Mouse (Mus musculus): Measurements from ENCODE around the gene Irf9. TPM values are rescaled to one million over a fixed set of nuclear protein-coding genes. Genes with fewer than 3 reads are reported as not detected.
A peak's percentile ranks its signal among the peaks of the same experiment; 100 is the strongest.

Irf9 gene
- polyA plus RNA-seq, 1 experiment from 2014 or later = 10.7 TPM

DNA sequence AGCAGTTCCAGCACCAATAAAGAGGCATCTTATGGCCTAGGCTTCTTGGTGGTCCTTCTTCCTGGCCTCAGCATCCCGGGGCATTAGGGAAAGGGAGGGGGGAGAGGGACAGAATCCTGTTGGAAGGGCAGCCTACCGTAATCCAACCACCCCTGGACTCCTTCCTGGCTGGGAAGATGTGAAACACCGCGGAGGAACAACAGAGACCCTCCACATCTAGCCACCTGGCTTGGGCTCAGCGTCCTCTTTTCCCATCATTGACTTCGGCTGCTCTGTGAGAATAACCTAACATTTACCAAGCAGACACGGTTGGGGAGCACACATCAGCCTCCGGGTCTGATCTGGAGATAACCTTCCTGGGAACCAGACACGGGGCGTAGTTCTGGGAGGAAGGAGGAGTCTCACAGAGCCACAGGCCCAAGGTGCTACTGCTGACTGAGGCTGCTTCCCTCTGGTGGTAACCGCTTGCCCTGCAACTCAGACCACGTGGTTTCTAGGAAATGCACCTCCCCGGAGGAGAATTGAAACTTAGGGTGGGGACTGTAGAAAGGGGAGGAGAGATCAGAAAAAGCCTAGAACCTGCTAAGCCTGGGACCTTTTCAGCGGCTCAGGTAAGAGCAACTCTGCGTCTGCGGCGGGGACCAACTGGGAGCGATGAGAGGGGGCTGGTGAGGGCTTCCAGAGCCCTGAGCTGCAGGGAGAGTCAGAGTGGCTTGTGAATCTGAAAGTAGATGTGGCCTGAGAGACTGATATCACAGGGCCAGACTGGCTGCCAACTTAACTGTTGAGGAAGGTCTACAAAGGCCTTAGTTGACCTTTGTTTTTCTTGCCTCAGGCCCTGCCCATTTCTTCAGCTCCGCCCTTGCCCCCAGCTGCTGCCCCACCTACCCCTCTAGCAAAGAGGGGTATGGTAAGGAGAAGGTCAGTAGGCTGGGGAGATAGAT is 534 bp downstream of the Irf9 start:
- peak overlapping the region; percentile 56 for H3K4me2 ChIP-seq (ENCODE audit: low read depth, low read length)
- WGBS = 14% methylated on average over 19 of the region's 19 CpGs
- H3K27ac ChIP-seq (ENCODE audit: low read length) = peak overlapping the region; percentile 89
- H3K9ac ChIP-seq (ENCODE audit: low read length) = peak overlapping the region; percentile 72
- peaks cover 13% of the 10 kb centered on the region; the same call in 1 of the 2 replicates for H3K4me1 ChIP-seq (ENCODE audit: control insufficient read depth, insufficient read depth, low read length)
- H3K9me3 ChIP-seq (replicated peaks; ENCODE audit: control insufficient read depth, low read length) = no peaks in the 10 kb centered on the region
- H3K36me3 ChIP-seq (ENCODE audit: control insufficient read depth, insufficient read depth, low read length) = peaks cover 11% of the 10 kb centered on the region; the same call in 1 of the 2 replicates
- no peaks in the 10 kb centered on the region for H3K27me3 ChIP-seq (ENCODE audit: control insufficient read depth, insufficient read depth, low read length)
- H3K4me3 ChIP-seq (replicated peaks; ENCODE audit: low read length) = peak overlapping the region; percentile 47
- peak; percentile 96 for ATAC-seq (ENCODE audit: insufficient read depth, low FRiP score)

DNA sequence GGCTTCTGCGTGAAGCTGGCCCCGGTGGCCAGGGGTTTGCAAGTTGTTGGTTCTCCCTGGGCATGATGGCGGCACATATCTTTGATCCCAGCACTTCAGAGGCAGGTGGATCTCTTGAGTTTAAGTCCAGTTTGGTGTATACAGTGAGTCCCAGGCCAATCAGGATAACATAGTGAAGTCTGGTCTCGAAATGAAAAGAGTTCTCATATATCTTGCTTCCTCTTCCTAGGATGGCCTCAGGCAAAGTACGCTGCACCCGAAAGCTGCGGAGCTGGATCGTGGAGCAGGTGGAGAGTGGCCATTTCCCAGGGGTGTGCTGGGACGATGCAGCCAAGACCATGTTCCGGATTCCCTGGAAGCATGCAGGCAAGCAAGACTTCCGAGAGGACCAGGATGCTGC is 1.5 kb downstream of the Irf9 start:
- H3K27me3 ChIP-seq (ENCODE audit: control insufficient read depth, insufficient read depth, low read length) = no peaks in the 10 kb centered on the region
- peak overlapping the region; percentile 89 for H3K27ac ChIP-seq (ENCODE audit: low read length)
- ATAC-seq (ENCODE audit: insufficient read depth, low FRiP score) = no peak
- WGBS = 92% methylated on average over 11 of the region's 11 CpGs
- H3K9ac ChIP-seq (ENCODE audit: low read length) = peak overlapping the region; percentile 36; the same call in 1 of the 2 replicates
- no peaks in the 10 kb centered on the region for H3K9me3 ChIP-seq (replicated peaks; ENCODE audit: control insufficient read depth, low read length)
- peak overlapping the region; percentile 47 for H3K4me3 ChIP-seq (replicated peaks; ENCODE audit: low read length)
- peak overlapping the region; percentile 56 for H3K4me2 ChIP-seq (ENCODE audit: low read depth, low read length)
- peaks cover 13% of the 10 kb centered on the region; the same call in 1 of the 2 replicates for H3K4me1 ChIP-seq (ENCODE audit: control insufficient read depth, insufficient read depth, low read length)
- peaks cover 14% of the 10 kb centered on the region; the same call in 1 of the 2 replicates for H3K36me3 ChIP-seq (ENCODE audit: control insufficient read depth, insufficient read depth, low read length)

GRCm38 (mm10) chr14:55605743-55606459 is 2.5 kb downstream of the Irf9 start:
- Histone ChIP-seq H3K4me3 (replicated peaks; ENCODE audit: low read length) (no peak overlapping the region), H3K4me2 (ENCODE audit: low read depth, low read length) (no peak overlapping the region), H3K4me1 (ENCODE audit: control insufficient read depth, insufficient read depth, low read length) (peaks cover 13% of the 10 kb centered on the region; the same call in 1 of the 2 replicates), H3K36me3 (ENCODE audit: control insufficient read depth, insufficient read depth, low read length) (peaks cover 14% of the 10 kb centered on the region; the same call in 1 of the 2 replicates), H3K9ac (ENCODE audit: low read length) (no peak overlapping the region), H3K27me3 (ENCODE audit: control insufficient read depth, insufficient read depth, low read length) (no peaks in the 10 kb centered on the region), H3K27ac (ENCODE audit: low read length) (no peak overlapping the region), H3K9me3 (replicated peaks; ENCODE audit: control insufficient read depth, low read length) (no peaks in the 10 kb centered on the region)
- no peak for ATAC-seq (ENCODE audit: insufficient read depth, low FRiP score)
- WGBS = 90% methylated on average over 16 of the region's 16 CpGs

DNA sequence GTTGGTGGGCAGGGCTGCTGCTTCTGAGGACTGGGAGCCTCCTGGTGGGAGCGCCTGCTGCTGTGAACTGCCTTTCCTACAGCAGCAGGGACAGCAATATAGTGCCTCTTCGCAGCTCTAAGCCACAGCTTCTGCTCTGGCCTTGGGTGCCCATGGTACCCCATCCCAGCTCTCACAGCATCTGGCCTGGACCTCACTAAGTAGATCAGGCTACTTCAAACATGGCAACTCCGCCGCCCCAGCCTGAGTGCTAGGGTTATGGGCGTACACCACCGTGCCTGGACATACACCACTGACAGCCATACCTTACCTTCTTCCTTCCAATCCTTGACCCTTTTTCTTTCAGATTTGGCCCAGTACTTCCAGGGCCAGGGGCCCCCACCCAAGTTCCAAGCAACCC is 5.0 kb downstream of the Irf9 start:
- Histone ChIP-seq H3K9ac (ENCODE audit: low read length) (no peak overlapping the region), H3K4me1 (ENCODE audit: control insufficient read depth, insufficient read depth, low read length) (peaks cover 12% of the 10 kb centered on the region; the same call in 1 of the 2 replicates), H3K9me3 (replicated peaks; ENCODE audit: control insufficient read depth, low read length) (no peaks in the 10 kb centered on the region), H3K27me3 (ENCODE audit: control insufficient read depth, insufficient read depth, low read length) (no peaks in the 10 kb centered on the region), H3K36me3 (ENCODE audit: control insufficient read depth, insufficient read depth, low read length) (peaks cover 14% of the 10 kb centered on the region; the same call in 1 of the 2 replicates), H3K4me3 (replicated peaks; ENCODE audit: low read length) (no peak overlapping the region), H3K27ac (ENCODE audit: low read length) (no peak overlapping the region), H3K4me2 (ENCODE audit: low read depth, low read length) (no peak overlapping the region)
- WGBS = 96% methylated on average over 6 of the region's 6 CpGs
- no peak for ATAC-seq (ENCODE audit: insufficient read depth, low FRiP score)

GRCm38 (mm10) chr14:55613346-55613745 is 10.0 kb downstream of the Irf9 start:
- WGBS = 57% methylated on average over 6 of the region's 6 CpGs
- H3K27me3 ChIP-seq (ENCODE audit: control insufficient read depth, insufficient read depth, low read length) = no peaks in the 10 kb centered on the region
- H3K27ac ChIP-seq (ENCODE audit: low read length) = no peak overlapping the region
- H3K9me3 ChIP-seq (replicated peaks; ENCODE audit: control insufficient read depth, low read length) = no peaks in the 10 kb centered on the region
- no peak overlapping the region for H3K4me2 ChIP-seq (ENCODE audit: low read depth, low read length)
- H3K4me1 ChIP-seq (ENCODE audit: control insufficient read depth, insufficient read depth, low read length) = peaks cover 2% of the 10 kb centered on the region; the same call in 1 of the 2 replicates
- no peak overlapping the region for H3K4me3 ChIP-seq (replicated peaks; ENCODE audit: low read length)
- no peak for ATAC-seq (ENCODE audit: insufficient read depth, low FRiP score)
- peaks cover 9% of the 10 kb centered on the region; the same call in 1 of the 2 replicates for H3K36me3 ChIP-seq (ENCODE audit: control insufficient read depth, insufficient read depth, low read length)
- H3K9ac ChIP-seq (ENCODE audit: low read length) = no peak overlapping the region

DNA sequence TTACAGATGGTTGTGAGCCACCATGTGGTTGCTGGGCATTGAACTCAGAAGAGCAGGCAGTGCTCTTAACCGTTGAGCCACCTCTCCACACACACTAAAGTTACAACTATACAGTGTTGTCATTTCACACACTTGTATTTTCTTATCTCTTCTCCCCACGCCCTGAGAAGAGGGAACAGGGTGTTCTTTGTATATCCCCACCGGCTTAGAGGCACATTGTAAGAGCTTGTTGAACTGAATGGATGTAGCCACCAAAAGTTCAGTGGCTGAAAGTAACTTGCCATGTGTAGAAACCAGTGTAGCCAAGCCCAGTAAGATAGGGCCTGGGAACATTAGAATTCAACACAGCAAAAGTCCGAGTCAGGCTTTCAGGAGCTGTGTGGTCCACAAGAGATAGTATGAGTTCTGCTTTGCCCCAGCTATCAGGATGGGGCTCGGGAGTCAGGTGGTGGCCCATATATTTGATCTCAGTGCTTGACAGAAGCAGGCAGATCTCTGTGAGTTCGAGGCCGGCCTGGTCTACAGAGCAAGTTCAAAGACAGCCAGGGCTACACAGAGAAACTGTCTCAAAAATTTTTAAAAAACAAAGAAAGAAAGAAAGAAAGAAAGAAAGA is 11.3 kb downstream of the Irf9 start:
- Histone ChIP-seq H3K4me3 (replicated peaks; ENCODE audit: low read length) (no peak overlapping the region), H3K4me2 (ENCODE audit: low read depth, low read length) (no peak overlapping the region), H3K4me1 (ENCODE audit: control insufficient read depth, insufficient read depth, low read length) (peaks cover 8% of the 10 kb centered on the region), H3K36me3 (ENCODE audit: control insufficient read depth, insufficient read depth, low read length) (peaks cover 2% of the 10 kb centered on the region; the same call in 1 of the 2 replicates), H3K27me3 (ENCODE audit: control insufficient read depth, insufficient read depth, low read length) (no peaks in the 10 kb centered on the region), H3K27ac (ENCODE audit: low read length) (no peak overlapping the region), H3K9me3 (replicated peaks; ENCODE audit: control insufficient read depth, low read length) (no peaks in the 10 kb centered on the region), H3K9ac (ENCODE audit: low read length) (no peak overlapping the region)
- 76% methylated on average over 7 of the region's 7 CpGs for WGBS
- no peak for ATAC-seq (ENCODE audit: insufficient read depth, low FRiP score)

DNA sequence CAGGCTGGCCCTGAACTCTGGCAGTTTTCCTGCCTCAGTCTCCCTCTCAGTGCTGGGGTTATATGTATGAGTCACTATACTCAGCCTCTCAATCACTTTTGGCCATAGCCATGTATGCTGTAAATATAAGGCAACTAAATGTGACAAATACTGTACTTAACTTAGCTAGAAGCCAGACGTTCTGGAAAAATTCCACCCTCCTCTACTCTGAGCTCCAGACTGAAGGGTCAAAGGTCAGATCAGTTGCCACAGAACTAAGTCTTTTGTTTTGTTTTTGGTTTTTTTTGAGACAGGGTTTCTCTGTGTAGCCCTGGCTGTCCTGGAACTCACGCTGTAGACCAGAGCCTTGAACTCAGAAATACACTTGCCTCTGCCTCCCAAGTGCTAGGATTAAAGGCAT is 12.5 kb downstream of the Irf9 start:
- WGBS = 45% methylated on average over 2 of the region's 2 CpGs
- H3K27ac ChIP-seq (ENCODE audit: low read length) = no peak overlapping the region
- no peaks in the 10 kb centered on the region for H3K36me3 ChIP-seq (ENCODE audit: control insufficient read depth, insufficient read depth, low read length)
- no peak overlapping the region for H3K9ac ChIP-seq (ENCODE audit: low read length)
- no peak overlapping the region for H3K4me3 ChIP-seq (replicated peaks; ENCODE audit: low read length)
- no peaks in the 10 kb centered on the region for H3K9me3 ChIP-seq (replicated peaks; ENCODE audit: control insufficient read depth, low read length)
- H3K4me1 ChIP-seq (ENCODE audit: control insufficient read depth, insufficient read depth, low read length) = peaks cover 8% of the 10 kb centered on the region
- no peak for ATAC-seq (ENCODE audit: insufficient read depth, low FRiP score)
- no peak overlapping the region for H3K4me2 ChIP-seq (ENCODE audit: low read depth, low read length)
- H3K27me3 ChIP-seq (ENCODE audit: control insufficient read depth, insufficient read depth, low read length) = no peaks in the 10 kb centered on the region

- no peaks in the 10 kb centered on the region for H3K36me3 ChIP-seq (ENCODE audit: control insufficient read depth, insufficient read depth, low read length)
- peaks cover 8% of the 10 kb centered on the region for H3K4me1 ChIP-seq (ENCODE audit: control insufficient read depth, insufficient read depth, low read length)
- no peak overlapping the region for H3K9ac ChIP-seq (ENCODE audit: low read length)
- no peaks in the 10 kb centered on the region for H3K27me3 ChIP-seq (ENCODE audit: control insufficient read depth, insufficient read depth, low read length)
- no peak overlapping the region for H3K4me3 ChIP-seq (replicated peaks; ENCODE audit: low read length)
- H3K27ac ChIP-seq (ENCODE audit: low read length) = no peak overlapping the region
- no peaks in the 10 kb centered on the region for H3K9me3 ChIP-seq (replicated peaks; ENCODE audit: control insufficient read depth, low read length)
- ATAC-seq (ENCODE audit: insufficient read depth, low FRiP score) = no peak
- no peak overlapping the region for H3K4me2 ChIP-seq (ENCODE audit: low read depth, low read length)
- 70% methylated on average over 2 of the region's 2 CpGs for WGBS
Measured at GRCm38 (mm10) chr14:55616844-55617243, 13.5 kb downstream of the Irf9 start.

Measured in stomach, embryonic 16.5 days (tissue).